Comparison of ENCODE assay signal across 9 mouse cellular contexts in the genomic region with DNA sequence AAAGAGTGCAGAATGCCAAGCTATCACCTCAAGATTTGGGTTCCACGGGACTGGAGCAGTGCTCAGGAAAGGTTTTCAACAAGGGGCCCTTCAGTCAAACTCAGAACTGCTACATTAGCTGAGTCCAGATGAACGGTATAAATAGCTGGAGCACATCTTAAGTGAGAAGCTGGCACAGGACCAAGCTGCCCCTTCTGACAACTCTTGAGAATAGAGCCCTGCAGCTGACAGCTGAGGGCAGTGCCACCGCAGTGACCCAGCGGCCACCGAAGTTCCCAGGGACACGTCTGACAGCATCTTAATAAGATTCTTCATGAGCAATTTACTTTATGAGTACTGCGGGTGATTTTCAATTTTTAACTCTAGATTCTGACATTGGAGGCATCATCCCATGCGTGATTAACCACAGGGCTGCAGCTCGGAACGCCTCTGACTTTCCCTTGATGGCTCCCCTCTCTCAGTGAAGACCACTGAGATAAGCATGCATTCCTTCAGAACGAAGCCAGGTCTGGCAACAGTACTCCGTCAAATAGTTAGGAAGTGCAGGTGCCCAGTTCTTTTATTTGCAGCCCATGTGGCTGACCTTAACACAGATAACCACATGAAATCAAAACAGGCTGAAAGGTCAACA. TPM values are rescaled to one million over a fixed set of nuclear protein-coding genes. Genes with fewer than 3 reads are reported as not detected.
A peak's percentile ranks its signal among the peaks of the same experiment; 100 is the strongest.
DNase-seq lines count a peak whose midpoint lies in the region; ATAC-seq and TF ChIP-seq lines count a peak whose summit lies in the region.
"Had no signal": no experiment of that assay in that cellular context is flagged by ENCODE, and none has a peak within 500 bp of the region (broad histone marks: within the 10 kb centered on the region; RNA-seq: fewer than 3 reads in every experiment).

No protein-coding gene starts in this region.

- H3K4me1 ChIP-seq in forebrain, embryonic 13.5 days = peaks cover 4% of the 10 kb centered on the region; the same call in 1 of the 2 replicates
- H3K4me1 ChIP-seq in forebrain, embryonic 11.5 days (replicated peaks; ENCODE audit: control insufficient read depth, insufficient read depth, low read length) = no peaks in the 10 kb centered on the region
- H3K4me1 ChIP-seq in liver, adult 2 months (ENCODE audit: control insufficient read depth, insufficient read depth, low read length) = peaks cover 27% of the 10 kb centered on the region
- peaks cover 13% of the 10 kb centered on the region for H3K4me1 ChIP-seq in liver, embryonic 11.5 days (replicated peaks; ENCODE audit: control insufficient read depth, insufficient read depth, low read length)
- peaks cover 8% of the 10 kb centered on the region; the same call in 1 of the 2 replicates for H3K4me1 ChIP-seq in lung, embryonic 14.5 days (ENCODE audit: insufficient read depth)
- 0 out of 2 replicates have a peak, but pooled peaks cover 9% of the 10 kb centered on the region for H3K4me1 ChIP-seq in liver, postnatal 0 days (ENCODE audit: insufficient read depth)

- H3K4me3 ChIP-seq in forebrain, embryonic 13.5 days = no peak overlapping the region
- H3K4me3 ChIP-seq in forebrain, embryonic 11.5 days (ENCODE audit: low read depth, low read length) = no peak overlapping the region
- no peak overlapping the region for H3K4me3 ChIP-seq in liver, adult 2 months (ENCODE audit: insufficient read depth, low read depth, low read length)
- no peak overlapping the region for H3K4me3 ChIP-seq in liver, embryonic 11.5 days (ENCODE audit: low read depth, low read length)
- H3K4me3 ChIP-seq in lung, embryonic 14.5 days (ENCODE audit: low read depth, low read length) = no peak overlapping the region
- no peak overlapping the region for H3K4me3 ChIP-seq in liver, postnatal 0 days (ENCODE audit: low read depth, low read length)
- H3K4me3 ChIP-seq: limb, embryonic 13.5 days had no signal

- H3K36me3 ChIP-seq in forebrain, embryonic 13.5 days (ENCODE audit: poor library complexity, severe bottlenecking) = no peaks in the 10 kb centered on the region
- no peaks in the 10 kb centered on the region for H3K36me3 ChIP-seq in forebrain, embryonic 11.5 days (ENCODE audit: control insufficient read depth, insufficient read depth, low read length)
- H3K36me3 ChIP-seq in liver, adult 2 months (ENCODE audit: control insufficient read depth, insufficient read depth, low read length) = no peaks in the 10 kb centered on the region
- H3K36me3 ChIP-seq in liver, embryonic 11.5 days (ENCODE audit: control insufficient read depth, insufficient read depth, low read length) = no peaks in the 10 kb centered on the region
- H3K36me3 ChIP-seq in lung, embryonic 14.5 days (ENCODE audit: insufficient read depth) = no peaks in the 10 kb centered on the region
- H3K36me3 ChIP-seq in liver, postnatal 0 days (replicated peaks; ENCODE audit: insufficient read depth, low read length) = no peaks in the 10 kb centered on the region
- H3K36me3 ChIP-seq: limb, embryonic 13.5 days had no signal

- H3K9me3 ChIP-seq in forebrain, embryonic 13.5 days (replicated peaks) = no peaks in the 10 kb centered on the region
- H3K9me3 ChIP-seq in forebrain, embryonic 11.5 days (ENCODE audit: control insufficient read depth, low read length) = no peaks in the 10 kb centered on the region
- no peaks in the 10 kb centered on the region for H3K9me3 ChIP-seq in liver, embryonic 11.5 days (ENCODE audit: control insufficient read depth, low read length)
- no peaks in the 10 kb centered on the region for H3K9me3 ChIP-seq in lung, embryonic 14.5 days (ENCODE audit: low read depth, low read length)
- H3K9me3 ChIP-seq in liver, postnatal 0 days (ENCODE audit: low read length) = no peaks in the 10 kb centered on the region
- H3K9me3 ChIP-seq: limb, embryonic 13.5 days had no signal

- no peak for TF ChIP-seq POLR2A in liver, adult 2 months (IDR thresholded peaks at IDR 0.05; ENCODE audit: extremely low read depth, insufficient read depth, low read length)

- whole genome bisulfite sequencing in forebrain, embryonic 13.5 days = 80% methylated on average over 12 of the region's 12 CpGs
- WGBS in forebrain, embryonic 11.5 days = 90% methylated on average over 12 of the region's 12 CpGs
- WGBS in liver, adult 2 months = 47% methylated on average over 12 of the region's 12 CpGs
- WGBS in liver, embryonic 11.5 days = 64% methylated on average over 12 of the region's 12 CpGs
- WGBS in lung, embryonic 14.5 days = 45% methylated on average over 12 of the region's 12 CpGs
- WGBS in liver, postnatal 0 days (ENCODE audit: insufficient replicate concordance) = 67% methylated on average over 12 of the region's 12 CpGs

- TF ChIP-seq EP300 in liver, postnatal 0 days (IDR thresholded peaks at IDR 0.05; ENCODE audit: low read depth) = no peak

- no peak for TF ChIP-seq CTCF in liver, adult 2 months (IDR thresholded peaks at IDR 0.05; ENCODE audit: low read depth, low read length)
- TF ChIP-seq CTCF in lung, embryonic 14.5 days (IDR thresholded peaks at IDR 0.05; ENCODE audit: low read depth) = no peak
- TF ChIP-seq CTCF in liver, postnatal 0 days (IDR thresholded peaks at IDR 0.05; ENCODE audit: low read depth) = no peak

- no peak overlapping the region for H3K4me2 ChIP-seq in forebrain, embryonic 13.5 days
- no peak overlapping the region for H3K4me2 ChIP-seq in forebrain, embryonic 11.5 days (ENCODE audit: low read depth, low read length, severe bottlenecking)
- no peak overlapping the region for H3K4me2 ChIP-seq in liver, embryonic 11.5 days
- H3K4me2 ChIP-seq in lung, embryonic 14.5 days = no peak overlapping the region
- no peak overlapping the region for H3K4me2 ChIP-seq in liver, postnatal 0 days (ENCODE audit: low read depth, low read length)
- H3K4me2 ChIP-seq: limb, embryonic 13.5 days had no signal

- H3K27me3 ChIP-seq in forebrain, embryonic 13.5 days = no peaks in the 10 kb centered on the region
- H3K27me3 ChIP-seq in forebrain, embryonic 11.5 days (ENCODE audit: control insufficient read depth, insufficient read depth, low read length) = no peaks in the 10 kb centered on the region
- no peaks in the 10 kb centered on the region for H3K27me3 ChIP-seq in liver, adult 2 months (ENCODE audit: control insufficient read depth, insufficient read depth, low read length)
- H3K27me3 ChIP-seq in liver, embryonic 11.5 days (replicated peaks; ENCODE audit: control insufficient read depth, insufficient read depth, low read length) = no peaks in the 10 kb centered on the region
- no peaks in the 10 kb centered on the region for H3K27me3 ChIP-seq in lung, embryonic 14.5 days (ENCODE audit: insufficient read depth, low read length)
- no peaks in the 10 kb centered on the region for H3K27me3 ChIP-seq in liver, postnatal 0 days (ENCODE audit: insufficient read depth, low read length)
- H3K27me3 ChIP-seq: limb, embryonic 13.5 days had no signal

- no peak for DNase-seq in forebrain, embryonic 11.5 days (ENCODE audit: low spot score)
- peak; percentile 85 for DNase-seq in liver, adult 2 months (ENCODE audit: extremely low read depth, low read depth, low spot score)
- no peak for DNase-seq in liver, embryonic 11.5 days (ENCODE audit: low spot score)
- DNase-seq in gastrocnemius, postnatal 25 days = peak; percentile 15
- peak; percentile 55 for DNase-seq in lung, embryonic 14.5 days
- DNase-seq in frontal cortex, adult 2 months (ENCODE audit: extremely low spot score in 1 of 2, low spot score in 1 of 2) = no peak
- DNase-seq in liver, postnatal 0 days = no peak

- H3K79me2 ChIP-seq in liver, adult 2 months (ENCODE audit: control insufficient read depth, insufficient read depth, low read length) = peaks cover 31% of the 10 kb centered on the region

- no peak overlapping the region for H3K27ac ChIP-seq in forebrain, embryonic 13.5 days
- no peak overlapping the region for H3K27ac ChIP-seq in forebrain, embryonic 11.5 days (ENCODE audit: low read depth, low read length)
- H3K27ac ChIP-seq in liver, adult 2 months (replicated peaks; ENCODE audit: insufficient read depth, low read depth, low read length) = peak overlapping the region; percentile 54
- H3K27ac ChIP-seq in liver, embryonic 11.5 days (ENCODE audit: low read depth, low read length) = no peak overlapping the region
- peak overlapping the region; percentile 9; the same call in 1 of the 2 replicates for H3K27ac ChIP-seq in lung, embryonic 14.5 days (ENCODE audit: low read depth)
- H3K27ac ChIP-seq in liver, postnatal 0 days (ENCODE audit: low read depth) = no peak overlapping the region
- H3K27ac ChIP-seq: limb, embryonic 13.5 days had no signal

- no peak overlapping the region for H3K9ac ChIP-seq in forebrain, embryonic 13.5 days
- no peak overlapping the region for H3K9ac ChIP-seq in forebrain, embryonic 11.5 days (ENCODE audit: low read length)
- no peak overlapping the region for H3K9ac ChIP-seq in liver, adult 2 months (ENCODE audit: low read depth, low read length)
- H3K9ac ChIP-seq in liver, embryonic 11.5 days (ENCODE audit: low read depth, low read length) = no peak overlapping the region
- H3K9ac ChIP-seq in lung, embryonic 14.5 days = no peak overlapping the region
- H3K9ac ChIP-seq in liver, postnatal 0 days (replicated peaks) = no peak overlapping the region
- H3K9ac ChIP-seq: limb, embryonic 13.5 days had no signal

- 0 out of 2 replicates have a peak, but pooled peaks have one; percentile 10 for ATAC-seq in forebrain, embryonic 13.5 days
- no peak for ATAC-seq in forebrain, embryonic 11.5 days (replicated peaks; ENCODE audit: low FRiP score)
- ATAC-seq in liver, embryonic 11.5 days (replicated peaks; ENCODE audit: low FRiP score) = no peak
- 0 out of 2 replicates have a peak, but pooled peaks have one; percentile 53 for ATAC-seq in lung, embryonic 14.5 days (ENCODE audit: insufficient read depth)
- no peak for ATAC-seq in liver, postnatal 0 days

RNA-seq across cellular contexts. Expression of gene Pank1, which starts 23.1 kb away (rescaled TPM):
- polyA plus RNA-seq in forebrain, embryonic 13.5 days (2015; fragmentation: Nextera tagmentation; extraction: Ambion mirVana) = 5.8 and 6.7 TPM in 2 replicates
- polyA plus RNA-seq in forebrain, embryonic 11.5 days (2014; fragmentation: Nextera tagmentation; extraction: Ambion mirVana) = 10.7 and 11.5 TPM in 2 replicates
- total RNA-seq in liver, adult 2 months (2014; rRNA removed) = 196 and 259 TPM in 2 replicates
- polyA plus RNA-seq in liver, adult 2 months (2012; rRNA removed) = 14.1 and 18.8 TPM in 2 replicates
- polyA plus RNA-seq in liver, embryonic 11.5 days (2014; fragmentation: Nextera tagmentation; extraction: Ambion mirVana) = 7.8 and 8.7 TPM in 2 replicates
- 10 to 100 TPM; 15.7 to 17.0 TPM for total RNA-seq in gastrocnemius, postnatal 25 days (2021)
- polyA plus RNA-seq in lung, embryonic 14.5 days (2014; fragmentation: Nextera tagmentation; extraction: Ambion mirVana) = 10.0 and 10.3 TPM in 2 replicates
- polyA plus RNA-seq in frontal cortex, adult 2 months (2012; rRNA removed) = 7.5 and 8.4 TPM in 2 replicates
- polyA plus RNA-seq in liver, postnatal 0 days (2015; fragmentation: Nextera tagmentation; extraction: Ambion mirVana) = 44.5 and 48.4 TPM in 2 replicates

Comparison
In these comparisons a context has a peak if more than half of its experiments do, and no peak if none do; other contexts are left out.
1. ATAC-seq: peak in forebrain, embryonic 13.5 days (single experiment) and lung, embryonic 14.5 days (single experiment); none in forebrain, embryonic 11.5 days (single experiment), liver, embryonic 11.5 days (single experiment) and liver, postnatal 0 days (single experiment).
2. H3K27ac ChIP-seq: peak in liver, adult 2 months (single experiment) and lung, embryonic 14.5 days (single experiment); none in forebrain, embryonic 13.5 days (single experiment), forebrain, embryonic 11.5 days (single experiment), liver, embryonic 11.5 days (single experiment) and liver, postnatal 0 days (single experiment).
3. DNase-seq: peak in liver, adult 2 months (single experiment), gastrocnemius, postnatal 25 days (single experiment) and lung, embryonic 14.5 days (single experiment); none in forebrain, embryonic 11.5 days (single experiment), liver, embryonic 11.5 days (single experiment), frontal cortex, adult 2 months (0 of 2) and liver, postnatal 0 days (single experiment).